Mouse (Mus musculus) urinary bladder, postnatal 25 days (tissue): ENCODE results near the gene Eif2ak3.

Experiments
- DNase-seq: peaks from one replicate; pipeline ENCODE4 v3.0.0; 2022; ENCODE audit warnings: low spot score

Eif2ak3 gene

GRCm38 (mm10) chr6:70831179-70831839 is 13.0 kb upstream of the Eif2ak3 start:
- no peak for DNase-seq

- DNase-seq = no peak
Observed at GRCm38 (mm10) chr6:70837297-70837696, 7.0 kb upstream of the Eif2ak3 start.

- no peak for DNase-seq
Observed at GRCm38 (mm10) chr6:70838532-70838931, 5.8 kb upstream of the Eif2ak3 start.

- no peak for DNase-seq
Observed at GRCm38 (mm10) chr6:70840281-70840680, 4.0 kb upstream of the Eif2ak3 start.

DNA sequence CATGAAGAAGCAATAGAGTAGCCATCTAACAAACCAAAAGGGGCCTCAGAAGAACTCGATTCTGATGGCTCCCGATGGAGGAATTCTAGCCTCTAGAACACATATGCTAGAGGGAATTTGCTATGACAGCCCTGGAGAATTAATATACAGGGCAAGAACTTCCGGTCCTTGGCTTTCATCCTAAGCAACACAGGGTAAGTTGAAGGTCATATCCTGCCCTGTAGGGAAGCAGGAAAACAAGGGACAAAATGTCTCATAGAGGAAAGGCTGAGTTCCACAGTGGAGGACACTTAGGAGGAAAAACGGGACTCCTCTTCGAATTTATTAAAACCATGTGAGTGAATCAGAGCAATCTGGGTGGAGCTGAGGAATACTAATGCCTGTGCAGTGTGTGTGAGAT is 1.3 kb upstream of the Eif2ak3 start:
- DNase-seq = no peak

GRCm38 (mm10) chr6:70844896-70845646 is 756 bp downstream of the Eif2ak3 start:
- DNase-seq = no peak

DNA sequence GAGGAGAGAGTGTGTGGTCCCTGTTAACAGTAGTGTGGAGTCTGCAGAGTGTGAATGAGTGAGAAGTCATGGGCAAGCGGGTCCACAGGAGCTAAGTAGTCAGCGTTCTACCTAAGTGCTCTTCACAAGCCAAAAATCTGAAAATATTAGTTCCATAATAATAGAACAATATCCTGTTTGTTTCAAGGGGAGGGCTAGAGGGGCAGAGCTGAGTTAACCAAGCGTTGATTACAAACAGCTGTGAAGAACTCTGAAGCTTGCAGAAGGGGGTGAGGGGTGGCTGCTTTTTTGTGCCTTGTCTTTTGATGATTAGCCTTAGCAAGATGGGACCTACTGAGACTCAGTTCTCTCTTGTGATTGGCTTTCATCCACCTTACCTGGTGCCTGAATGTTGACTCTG is 3.1 kb downstream of the Eif2ak3 start:
- DNase-seq = no peak

- no peak for DNase-seq
Observed at GRCm38 (mm10) chr6:70853371-70853770, 9.1 kb downstream of the Eif2ak3 start.

GRCm38 (mm10) chr6:70855529-70856309 is 11.4 kb downstream of the Eif2ak3 start:
- DNase-seq = no peak

- DNase-seq = no peak
Observed at GRCm38 (mm10) chr6:70862726-70863125, 18.4 kb downstream of the Eif2ak3 start.

DNA sequence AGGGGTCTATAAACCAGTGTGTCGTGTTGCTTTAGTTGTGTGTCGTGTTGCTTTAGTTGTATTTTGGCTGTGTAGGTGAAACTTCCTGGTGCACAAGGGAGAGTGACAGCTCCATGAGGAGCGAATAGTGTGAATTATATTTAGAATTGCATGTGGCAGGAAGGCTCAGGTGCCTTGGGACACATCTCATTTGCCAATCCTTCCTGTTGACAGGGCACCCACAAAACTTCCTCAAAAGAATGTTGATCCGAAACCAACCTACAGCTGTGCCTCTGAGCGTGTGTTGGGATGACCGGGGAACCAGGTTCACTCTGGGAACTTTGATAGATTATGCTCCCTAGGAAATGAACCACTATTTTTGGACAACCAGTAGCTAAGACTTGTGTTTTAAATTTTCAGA is 20.0 kb downstream of the Eif2ak3 start:
- DNase-seq = no peak

- DNase-seq = no peak
Observed at GRCm38 (mm10) chr6:70866761-70867160, 22.4 kb downstream of the Eif2ak3 start.

DNA sequence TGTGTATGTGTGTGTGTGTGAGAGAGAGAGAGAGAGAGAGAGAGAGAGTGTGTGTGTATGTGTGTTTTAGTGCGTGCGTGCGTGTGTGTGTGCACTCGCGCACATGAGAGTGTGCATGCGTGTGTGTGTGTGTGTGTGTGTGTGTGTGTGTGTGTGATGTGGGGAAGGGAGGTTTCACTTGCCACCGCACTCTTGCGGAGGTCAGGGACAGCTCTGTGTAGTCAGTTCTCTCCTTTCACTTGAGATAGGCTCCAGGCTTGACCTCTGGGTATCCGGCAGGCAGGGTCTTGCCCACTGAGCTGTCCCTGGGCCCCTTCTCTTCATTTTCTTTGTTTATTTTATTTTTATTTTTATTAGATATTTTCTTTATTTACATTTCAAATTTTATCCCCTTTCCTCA is 23.0 kb downstream of the Eif2ak3 start:
- no peak for DNase-seq

DNA sequence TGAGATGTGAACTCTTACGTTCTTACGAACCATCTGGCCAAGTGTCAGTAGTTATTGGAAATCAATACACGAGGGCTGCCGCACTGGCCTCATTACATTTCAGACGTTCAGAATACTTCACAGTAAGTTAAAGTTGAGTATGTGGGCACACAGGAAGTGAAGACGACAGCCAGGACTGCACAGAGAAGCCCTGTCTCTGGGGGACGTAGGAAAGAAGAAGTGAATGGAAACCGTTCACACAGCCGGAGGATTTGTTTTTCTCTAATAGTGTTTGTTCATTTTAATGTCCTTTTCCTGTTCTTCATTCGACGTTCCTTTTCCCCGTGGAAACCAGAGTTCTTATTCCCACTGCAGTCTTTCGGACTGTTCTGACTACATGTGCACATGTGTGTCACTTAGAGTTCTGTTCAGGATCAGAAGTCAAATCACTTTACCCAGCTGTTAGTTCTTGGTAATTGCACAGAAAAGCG is 27.2 kb downstream of the Eif2ak3 start:
- no peak for DNase-seq

DNA sequence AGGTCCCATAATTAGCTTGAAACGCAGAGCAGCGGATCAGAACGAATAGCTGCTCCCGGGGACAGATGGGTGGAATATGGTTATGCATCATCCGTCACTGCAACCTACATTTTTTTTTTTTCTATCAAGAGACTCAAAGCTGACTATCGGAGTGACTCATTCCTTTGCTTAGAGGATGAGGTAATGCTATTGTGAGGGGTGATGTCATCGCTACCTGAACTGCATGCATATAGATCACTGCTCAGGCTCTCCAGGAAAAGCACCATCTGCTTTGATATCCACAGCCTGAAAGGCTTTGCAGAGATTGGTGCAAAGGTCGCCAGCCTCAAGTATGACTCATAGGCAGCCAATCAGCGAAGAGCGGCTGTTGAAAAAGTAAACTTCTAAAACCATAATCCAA is 27.8 kb downstream of the Eif2ak3 start:
- peak; percentile 12 for DNase-seq

DNA sequence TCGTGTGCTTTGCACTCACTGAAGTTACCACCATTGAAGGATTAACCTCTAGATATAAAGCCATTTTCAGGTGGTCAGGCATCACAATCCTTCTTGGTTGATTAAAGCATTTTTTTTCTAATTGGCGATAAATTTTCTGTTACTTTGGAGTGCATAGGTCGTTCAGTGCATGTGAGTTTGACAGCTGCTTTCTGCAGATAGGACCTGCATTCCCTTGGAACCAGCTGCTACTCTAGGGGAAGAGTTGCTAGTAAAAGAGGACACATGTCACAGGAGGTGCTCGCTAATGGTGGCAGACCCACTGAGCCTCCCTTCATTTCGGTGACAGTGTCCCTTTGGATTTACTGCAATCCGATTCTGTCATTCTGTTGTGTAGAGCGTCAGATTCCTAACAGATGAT is 28.3 kb downstream of the Eif2ak3 start:
- DNase-seq = no peak

DNA sequence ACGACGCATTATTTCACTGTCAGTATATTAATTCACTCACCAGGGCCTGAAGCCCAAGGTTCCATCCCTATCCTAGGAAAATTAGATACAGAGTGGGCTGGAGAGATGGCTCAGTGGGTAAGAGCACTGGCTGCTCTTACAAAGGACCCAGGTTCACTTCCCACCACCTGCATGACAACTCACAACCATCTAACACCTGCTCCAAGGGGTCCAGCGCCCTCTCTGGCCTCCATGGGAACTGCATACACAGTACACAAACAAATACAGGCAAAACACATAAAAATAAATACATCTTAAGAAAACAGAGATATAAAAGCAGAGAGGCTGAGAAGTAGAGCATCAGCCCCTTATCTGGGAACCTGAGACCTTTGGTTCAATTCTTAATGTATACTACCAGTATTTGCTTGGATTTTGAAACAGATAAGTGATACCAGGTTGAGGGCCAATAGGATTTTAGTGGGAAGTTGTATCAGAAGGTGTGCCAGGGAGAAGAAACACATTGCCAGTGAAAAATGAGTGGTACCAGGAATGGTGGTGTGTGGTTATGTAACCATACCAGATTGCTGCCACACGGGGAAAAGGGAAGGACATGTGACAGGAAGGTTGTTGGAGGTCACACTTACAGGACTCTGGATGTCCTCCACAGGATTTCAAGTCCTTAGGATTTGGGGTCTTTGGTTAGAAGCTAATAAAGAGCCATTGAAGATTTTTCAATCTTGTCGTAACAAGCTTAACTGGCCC is 29.9 kb downstream of the Eif2ak3 start:
- DNase-seq = no peak

- DNase-seq = no peak
Observed at GRCm38 (mm10) chr6:70875017-70875416, 30.7 kb downstream of the Eif2ak3 start.

DNA sequence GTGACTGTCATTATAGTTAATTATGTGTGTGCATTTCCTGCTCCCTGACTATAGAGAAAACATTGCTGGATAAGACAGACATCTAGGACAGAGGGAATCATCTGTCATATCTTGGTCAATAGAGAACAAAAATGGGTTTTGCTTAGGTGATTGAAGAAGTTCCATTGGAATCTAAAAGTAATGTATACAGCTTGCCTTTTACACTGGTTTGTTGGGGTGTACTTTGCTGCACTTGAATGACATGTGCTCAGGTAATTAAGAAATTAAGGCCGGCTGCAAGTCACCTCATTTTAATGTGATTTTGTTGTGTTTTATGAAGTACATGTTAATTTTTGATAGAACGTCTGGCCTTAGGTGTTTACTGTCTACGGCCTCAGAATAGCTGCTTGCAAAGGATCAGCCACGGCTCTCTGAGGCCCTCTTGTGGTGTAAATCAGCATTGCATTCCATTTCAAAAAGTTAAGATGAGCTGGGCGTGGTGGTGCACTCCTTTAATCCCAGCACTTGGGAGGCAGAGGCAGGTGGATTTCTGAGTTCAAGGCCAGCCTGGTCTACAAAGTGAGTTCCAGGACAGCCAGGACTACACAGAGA is 36.5 kb downstream of the Eif2ak3 start:
- peak; percentile 75 for DNase-seq

- no peak for DNase-seq
Observed at GRCm38 (mm10) chr6:70887993-70888392, 43.7 kb downstream of the Eif2ak3 start.

- DNase-seq = no peak
Observed at GRCm38 (mm10) chr6:70898166-70898565, 53.9 kb downstream of the Eif2ak3 start.

GRCm38 (mm10) chr6:70899594-70900003 is 55.3 kb downstream of the Eif2ak3 start:
- no peak for DNase-seq
